Mouse (Mus musculus): ENCODE data around the gene Ccnf.

The Ccnf gene

DNA sequence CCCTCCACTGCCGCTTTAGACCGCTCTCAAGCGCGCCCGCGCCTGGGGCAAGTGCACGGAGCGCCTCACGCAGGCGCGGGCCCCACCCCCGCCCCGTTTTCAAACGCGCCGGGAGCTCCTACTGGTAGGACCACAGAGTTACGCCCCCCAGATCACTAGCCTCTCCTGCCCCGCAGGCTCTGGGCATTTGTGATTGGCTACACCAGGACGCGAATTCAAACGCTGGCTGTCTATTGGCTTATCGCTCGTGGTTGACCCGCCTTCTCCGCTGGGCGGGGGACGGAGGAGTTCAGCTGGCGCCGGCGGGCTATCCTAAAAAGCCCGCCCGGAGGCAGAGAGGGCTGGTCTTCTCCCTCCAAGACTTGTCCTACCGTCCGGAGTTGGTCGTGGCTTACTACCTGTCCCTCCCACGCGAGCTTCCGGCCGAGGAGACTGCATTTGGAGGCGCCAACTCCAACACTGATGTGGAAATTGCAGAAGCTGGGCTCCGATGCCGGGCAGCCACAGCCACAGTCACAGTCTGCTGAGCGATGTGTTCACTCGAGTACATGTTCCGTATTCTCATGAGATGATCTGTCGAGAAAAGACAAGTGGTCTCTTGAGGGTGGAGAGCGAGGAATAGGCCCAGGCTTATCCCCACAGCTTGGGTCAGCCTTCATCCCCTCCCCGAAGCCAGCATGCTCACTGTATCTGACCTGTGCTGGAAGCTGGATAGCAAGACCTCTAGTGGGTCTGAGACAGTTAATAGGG, at the start of gene Ccnf:
Gene Ccnf, minus strand, starts transcription at position 165 of the 750 bp plus-strand sequence.
- peak; percentile 98 for DNase-seq

DNA sequence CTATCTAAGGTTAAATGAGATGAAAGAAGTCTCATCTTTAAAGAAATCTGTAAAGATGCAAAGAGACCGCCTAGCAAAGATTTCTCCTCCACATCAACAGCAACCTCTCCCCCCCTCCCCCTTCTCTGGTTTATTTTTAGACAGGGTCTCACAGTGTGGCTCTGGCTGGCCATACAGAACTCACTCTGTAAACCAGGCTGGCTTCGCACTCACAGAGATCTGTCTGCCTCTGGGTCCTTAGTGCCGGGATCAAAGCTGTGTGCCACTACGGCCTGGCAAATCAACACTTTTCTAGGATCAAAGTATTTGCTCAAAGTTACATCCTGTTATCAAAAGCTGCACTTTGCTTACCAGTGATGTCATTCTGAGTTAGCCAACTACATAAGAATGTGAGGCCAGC, 49.4 kb upstream of the Ccnf start:
- DNase-seq: no peak

DNA sequence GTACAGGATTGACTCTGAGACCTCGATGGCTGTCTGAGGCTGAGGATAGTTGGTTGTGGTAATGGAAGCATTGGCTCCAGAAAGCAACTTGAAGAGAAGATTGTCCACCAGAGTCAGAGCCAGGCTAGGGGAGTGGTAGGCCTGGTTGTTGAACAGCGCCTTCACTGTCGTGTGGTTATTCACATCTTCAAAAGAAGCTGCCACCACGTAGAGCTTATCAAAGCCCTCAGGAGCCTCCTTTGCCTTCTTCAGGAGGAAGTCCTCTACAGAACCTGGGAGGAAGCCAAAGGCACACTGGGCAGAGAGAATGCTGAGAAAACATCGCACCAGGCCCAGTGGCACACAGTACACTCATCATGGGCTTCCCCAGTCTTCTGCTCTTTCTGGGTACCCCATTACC, 38.1 kb upstream of the Ccnf start:
- DNase-seq: no peak

DNA sequence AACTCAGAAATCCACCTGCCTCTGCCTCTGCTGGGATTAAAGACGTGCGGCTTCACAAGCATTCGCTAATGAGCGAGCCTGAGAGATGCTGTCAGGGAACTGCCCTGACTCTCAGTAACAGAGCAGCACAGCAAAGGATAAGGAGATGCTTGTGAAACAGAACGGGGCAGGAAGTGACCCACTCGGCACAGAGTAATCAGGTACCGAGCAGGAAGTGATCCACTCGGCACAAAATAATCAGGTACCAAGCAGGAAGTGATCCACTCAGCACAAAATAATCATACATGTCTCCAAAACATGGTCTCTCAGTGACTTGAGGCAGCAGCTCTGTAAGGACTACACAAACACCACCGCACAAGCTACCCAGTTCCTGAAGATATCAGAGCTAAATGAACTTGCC, 37.2 kb upstream of the Ccnf start:
- no peak for DNase-seq

DNA sequence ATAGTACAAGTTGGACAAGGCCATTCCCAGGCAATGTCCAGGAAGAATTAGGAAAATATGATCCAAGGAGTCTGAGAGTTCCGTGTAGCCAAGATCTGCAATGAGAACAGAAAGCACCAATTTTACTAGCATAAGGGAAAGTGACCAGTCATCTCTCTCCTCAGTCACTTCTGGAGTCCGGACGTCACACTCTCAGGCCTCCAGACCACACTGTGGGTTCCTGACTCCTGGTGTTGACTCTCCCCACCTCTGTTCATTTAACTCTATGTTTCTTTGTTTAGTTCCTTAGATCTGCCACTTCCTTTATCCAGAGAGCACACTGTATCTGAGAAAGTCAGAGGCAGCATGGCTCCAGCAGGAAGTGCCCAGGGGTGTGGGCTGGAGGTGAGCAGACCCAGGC, 34.4 kb upstream of the Ccnf start:
- no peak for DNase-seq

DNA sequence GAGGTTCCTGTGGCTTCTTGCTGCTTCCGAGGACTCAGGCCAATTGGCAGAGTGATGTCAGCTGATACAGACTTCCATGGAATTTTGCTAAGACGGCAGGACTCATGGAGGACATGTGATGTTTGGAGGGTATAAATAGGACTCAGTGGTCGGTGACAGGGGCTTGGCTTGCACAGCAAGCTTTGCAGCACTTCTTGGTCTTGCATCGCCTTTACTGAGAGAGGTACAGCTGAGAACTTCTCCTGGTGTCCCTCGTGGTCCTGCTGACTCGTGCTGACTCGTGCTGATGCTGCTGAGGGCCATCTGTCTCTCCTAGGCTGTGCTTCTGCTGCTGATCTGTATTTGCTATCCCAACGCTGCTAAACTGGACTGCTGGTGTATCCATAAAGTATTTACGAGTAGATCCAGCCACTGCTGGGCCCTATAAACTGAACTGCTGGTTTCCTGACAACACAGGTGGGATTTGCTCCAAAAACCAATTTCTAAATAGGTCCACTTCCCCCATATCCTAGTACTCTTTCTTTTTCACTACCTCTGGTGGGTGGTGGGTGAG, 32.1 kb upstream of the Ccnf start:
- DNase-seq: no peak

DNA sequence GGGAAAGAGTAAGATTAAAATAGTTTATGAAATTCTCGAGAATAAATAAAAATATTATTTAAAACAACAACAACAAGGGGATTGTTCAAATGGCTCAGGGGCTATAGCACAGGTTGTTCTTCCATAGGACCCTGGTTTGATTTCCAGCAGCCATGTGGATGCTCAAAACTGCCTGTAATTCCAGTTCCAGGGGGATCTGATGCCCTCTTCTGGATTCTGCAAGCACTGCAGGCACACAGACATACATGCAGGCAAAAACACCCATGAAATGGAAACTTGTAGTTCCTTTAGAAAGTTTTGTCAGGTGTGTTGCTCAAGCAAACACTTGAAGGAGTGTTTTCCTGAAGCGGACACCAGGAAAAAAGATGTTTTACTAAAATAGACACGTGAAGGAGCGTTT, 31.4 kb upstream of the Ccnf start:
- peak; percentile 16 for DNase-seq

DNA sequence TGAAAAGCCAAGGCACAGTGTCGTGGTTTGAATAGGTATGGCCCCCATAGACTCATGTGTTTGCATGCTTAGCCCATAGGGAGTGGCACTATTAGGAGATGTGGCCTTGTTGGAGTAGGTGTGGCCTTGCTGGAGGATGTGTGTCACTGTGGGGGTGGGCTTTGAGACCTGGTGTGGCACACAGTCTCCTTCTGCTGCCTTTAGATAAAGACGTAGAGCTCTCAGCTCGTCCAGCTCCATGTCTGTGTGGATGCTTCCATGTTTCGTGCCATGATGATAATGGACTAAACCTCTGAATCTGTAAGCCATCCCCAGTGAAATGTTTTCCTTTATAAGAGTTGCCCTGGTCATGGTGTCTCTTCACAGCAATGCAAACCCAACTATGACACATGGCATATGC, 28.6 kb upstream of the Ccnf start:
- no peak for DNase-seq

DNA sequence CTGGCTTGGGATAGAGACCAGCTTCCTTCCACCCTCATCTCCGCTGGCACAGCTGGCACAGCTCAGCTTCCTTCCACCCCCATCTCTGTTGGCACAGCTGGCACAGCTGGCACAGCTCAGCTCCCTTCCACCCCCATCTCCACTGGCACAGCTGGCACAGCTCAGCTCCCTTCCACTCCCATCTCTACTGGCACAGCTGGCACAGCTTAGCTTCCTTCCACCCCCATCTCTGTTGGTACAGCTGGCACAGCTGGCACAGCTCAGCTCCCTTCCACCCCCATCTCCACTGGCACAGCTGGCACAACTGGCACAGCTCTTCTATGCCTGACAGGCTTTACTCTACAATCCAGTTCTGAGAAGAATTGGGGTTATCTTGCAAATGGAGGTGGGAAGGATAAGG, 15.8 kb upstream of the Ccnf start:
- DNase-seq: no peak

DNA sequence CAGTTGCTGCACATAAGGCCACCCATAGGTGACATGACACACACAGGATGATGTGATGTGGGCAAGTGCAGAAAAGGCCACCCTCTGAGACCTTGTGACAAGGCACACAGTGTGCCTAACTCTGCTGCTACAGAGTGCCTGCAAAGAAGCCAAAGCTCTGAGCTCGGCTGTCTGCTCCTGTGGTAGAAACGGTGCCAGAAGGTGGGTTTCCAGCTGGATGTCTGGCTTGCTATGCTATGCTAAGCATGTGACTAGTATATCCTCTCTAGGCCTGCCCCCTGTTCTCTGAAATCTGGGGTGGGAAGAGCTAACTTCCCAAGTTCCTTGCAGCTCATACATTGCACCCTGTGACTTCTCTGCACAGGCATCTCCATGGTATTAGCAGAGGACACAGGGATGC, 13.5 kb upstream of the Ccnf start:
- DNase-seq: no peak

DNA sequence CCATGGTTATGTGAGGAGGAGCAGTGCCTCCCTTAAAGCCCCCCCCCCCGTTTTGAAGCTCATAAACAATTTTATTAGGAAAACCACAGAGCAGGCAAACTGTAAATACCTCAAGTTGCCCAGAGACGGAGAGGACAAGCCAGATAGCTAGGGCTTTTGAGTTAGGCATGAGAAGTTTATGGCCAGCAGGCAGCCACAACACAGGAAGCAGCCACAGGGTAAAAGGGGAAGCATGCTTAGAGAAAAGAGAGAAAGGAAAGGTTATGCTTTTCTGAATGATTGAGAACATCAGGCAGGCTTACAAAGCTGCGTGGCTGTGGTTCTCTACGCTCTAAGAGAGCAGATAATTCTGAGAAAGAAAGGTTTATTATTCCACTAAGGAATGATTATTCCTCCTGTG, 9.2 kb upstream of the Ccnf start:
- DNase-seq: no peak

DNA sequence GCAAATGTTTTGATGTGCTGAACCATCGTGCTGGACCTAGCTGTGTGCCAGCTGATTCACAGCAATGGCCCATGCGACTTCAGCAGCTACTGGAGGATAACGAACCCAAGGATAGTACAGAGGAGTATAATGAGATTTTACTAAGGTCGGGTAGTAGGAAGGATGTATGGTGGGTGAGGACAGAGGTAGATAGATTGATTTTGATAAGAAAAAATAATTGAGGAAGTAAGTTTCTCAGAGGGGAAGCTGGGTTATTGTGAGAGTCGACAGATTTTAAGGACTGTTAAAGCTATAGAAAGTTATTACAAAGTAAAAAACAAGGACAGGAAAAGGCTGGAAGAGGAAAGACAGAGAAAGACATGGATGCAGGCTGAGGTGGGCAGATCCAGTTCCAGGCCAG, 8.4 kb upstream of the Ccnf start:
- DNase-seq: no peak

DNA sequence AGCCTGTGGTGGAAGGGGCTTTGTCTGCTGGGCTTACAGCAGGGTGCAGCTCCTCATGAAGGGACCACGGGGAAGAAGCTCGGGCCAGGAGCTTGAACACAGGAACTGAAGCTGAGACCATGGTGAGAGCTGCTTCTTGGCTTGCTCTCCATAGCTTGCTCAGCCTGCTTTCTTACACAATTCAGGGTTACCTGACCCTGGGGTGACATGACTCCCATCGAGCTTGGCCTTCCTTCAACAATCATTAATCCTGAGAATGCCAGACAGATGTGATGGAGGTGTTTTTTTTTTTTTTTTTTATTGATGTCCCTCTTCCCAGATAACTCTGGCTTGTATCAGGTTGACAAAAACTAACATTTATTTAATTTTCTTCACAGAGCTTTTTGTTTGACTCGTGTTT, 7.7 kb upstream of the Ccnf start:
- DNase-seq: no peak

DNA sequence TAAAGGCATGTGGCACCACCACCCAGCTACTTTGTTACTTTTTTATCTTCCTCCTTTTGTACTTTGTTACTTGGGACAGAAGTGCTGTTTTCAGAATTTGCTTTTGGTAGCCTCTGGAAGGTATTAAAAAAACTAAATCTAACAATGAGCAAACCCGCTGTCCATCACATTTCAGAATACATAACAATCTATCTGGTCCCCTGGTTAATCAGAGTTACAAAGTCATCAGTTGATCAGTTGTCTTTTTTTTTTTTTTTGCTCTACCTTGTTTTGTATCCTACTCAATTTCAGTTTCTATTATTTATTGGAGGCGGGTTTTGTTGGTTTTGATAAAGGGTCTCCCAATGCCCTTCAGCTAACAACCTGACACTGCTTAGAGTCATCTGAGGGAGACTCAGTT, 1.0 kb upstream of the Ccnf start:
- no peak for DNase-seq

DNA sequence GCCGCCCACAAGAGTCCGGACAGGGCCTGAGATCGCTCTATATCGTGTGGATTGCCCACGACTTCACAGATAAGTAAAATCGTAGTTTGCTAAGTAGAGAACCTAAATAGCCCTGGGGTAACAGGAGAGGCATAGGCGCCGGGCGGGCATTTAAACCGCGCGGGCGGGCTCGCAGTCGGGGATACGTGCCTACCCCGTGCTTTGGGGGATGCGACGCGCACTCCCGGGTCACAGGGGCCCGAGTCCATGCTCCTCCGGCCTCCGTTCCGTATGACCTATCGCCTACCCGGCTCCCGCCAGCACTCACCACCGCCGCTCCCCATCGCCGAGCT, 330 bp downstream of the Ccnf start:
- no peak for DNase-seq

DNA sequence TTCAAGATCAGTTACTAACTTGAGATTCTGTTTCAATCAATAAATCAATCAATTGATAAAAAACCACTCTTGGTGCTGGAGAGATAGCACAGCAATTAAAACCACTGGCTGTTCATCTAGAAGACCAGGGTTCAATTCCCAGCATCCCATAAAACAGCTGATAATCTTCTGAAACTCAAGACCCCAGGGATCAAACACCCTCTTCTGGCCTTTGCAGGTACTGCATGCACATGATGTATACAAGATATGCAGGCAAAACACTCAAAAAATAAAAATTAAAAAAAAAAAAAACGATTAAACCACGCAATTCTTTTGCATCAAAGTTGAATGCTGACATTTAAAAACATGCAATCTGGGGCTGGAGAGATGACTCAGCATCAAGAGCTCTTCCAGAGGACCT, 2.6 kb downstream of the Ccnf start:
- peak; percentile 19 for DNase-seq

DNA sequence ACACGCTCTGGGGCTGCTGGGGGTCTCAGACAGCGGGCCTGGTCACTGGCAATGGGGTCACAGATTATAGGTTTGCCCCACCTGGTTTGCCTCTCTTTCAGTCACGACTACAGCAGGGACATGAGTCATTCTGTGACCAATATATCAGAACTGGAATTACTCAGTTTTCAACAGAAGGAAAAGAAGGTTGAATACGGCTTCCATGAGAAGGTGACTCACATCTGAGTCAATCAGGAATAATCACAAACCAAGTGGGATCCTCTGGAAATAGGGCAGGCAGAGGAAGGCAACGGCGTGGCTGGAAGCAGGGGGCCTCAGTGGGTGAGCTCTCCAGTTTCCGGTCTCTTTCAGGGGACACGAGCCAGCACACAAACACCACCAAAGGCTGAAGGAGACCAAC, 7.2 kb downstream of the Ccnf start:
- DNase-seq: no peak

DNA sequence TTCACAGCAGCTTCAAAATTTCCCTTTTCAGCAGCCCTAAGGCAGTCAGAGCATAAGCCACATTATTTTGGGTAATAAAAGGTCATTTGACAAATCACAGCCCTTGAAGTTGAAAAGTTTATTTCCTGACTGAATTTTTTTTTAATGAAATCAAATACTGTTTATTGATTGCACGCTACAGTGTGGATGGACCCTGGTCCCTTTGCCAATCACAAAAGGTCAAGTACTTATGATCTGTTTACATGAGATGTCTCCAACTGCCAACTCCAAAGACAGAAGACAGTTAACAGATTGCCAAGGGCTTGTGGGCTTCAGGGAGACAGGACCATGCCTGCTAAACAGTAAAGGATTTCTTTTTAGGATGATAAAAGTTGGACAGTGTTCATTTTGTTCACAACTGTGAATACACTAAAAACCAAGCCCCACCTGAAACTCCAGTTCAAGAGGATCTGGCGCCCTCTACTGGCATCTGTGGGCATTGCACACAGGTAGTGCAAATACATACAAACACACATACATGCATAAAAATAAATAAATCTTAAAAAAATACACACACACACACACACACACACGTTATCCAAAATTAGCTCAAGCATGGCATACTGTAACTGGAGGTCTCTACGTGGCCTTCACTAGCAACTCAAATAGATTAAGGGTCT, 7.8 kb downstream of the Ccnf start:
- DNase-seq: peak; percentile 41

DNA sequence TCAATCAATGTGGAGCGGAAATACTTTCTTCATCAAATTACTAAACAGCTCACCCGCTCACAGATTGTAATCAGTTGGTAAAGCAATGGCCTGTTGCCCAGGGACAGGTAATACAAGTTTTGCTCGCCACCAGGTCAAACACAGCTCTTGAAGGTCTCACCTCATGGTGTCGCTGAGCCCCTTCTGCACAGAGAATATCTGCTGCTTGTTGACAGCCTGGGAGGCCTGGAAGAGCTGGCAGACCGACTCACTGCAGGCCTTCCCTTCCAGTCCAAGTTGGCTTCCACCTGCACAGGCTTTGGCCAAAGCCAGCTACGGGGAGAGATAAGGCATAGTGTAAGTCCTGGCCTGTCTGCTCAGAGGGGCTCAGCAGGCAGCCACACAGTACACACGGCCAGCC, 14.4 kb downstream of the Ccnf start:
- no peak for DNase-seq

DNA sequence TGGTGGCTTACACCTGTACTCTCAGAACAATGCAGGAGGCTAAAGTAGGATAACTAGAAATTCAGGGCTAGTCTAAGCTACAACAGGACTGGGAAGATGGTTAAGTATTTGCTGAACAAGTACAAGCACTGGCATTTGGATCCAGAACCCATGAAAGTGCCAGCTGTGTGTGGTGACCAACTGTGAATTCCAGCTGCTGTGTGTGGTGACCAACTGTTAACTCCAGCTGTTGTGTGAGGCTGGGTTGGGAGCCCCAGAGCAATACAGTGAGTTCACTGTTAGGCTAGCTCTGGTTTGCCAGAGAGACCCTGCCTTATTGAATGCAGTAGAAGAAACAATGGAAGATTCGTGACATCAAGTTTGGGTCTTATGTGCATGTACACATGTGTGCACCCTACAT, 14.8 kb downstream of the Ccnf start:
- no peak for DNase-seq

DNA sequence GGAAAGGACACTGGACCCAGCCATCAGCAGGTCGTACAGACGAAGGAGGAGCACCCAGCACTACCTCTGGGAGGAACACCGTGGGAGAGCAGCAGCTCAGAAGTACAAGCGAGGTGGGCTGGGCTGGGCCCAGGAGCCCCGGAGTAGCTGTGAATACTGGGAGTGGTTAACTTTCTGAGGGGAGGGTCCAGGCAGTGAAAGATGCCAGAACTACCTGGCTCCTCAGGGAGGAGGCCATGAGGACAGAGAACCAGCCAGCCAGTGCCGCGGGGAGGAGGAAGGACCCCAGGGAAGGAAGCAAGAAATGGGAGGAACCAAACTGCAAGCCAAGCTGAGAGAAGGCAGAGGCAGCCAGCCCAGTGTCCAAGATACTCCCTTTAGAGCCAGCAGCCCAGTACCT, 23.3 kb downstream of the Ccnf start:
- DNase-seq: no peak

DNA sequence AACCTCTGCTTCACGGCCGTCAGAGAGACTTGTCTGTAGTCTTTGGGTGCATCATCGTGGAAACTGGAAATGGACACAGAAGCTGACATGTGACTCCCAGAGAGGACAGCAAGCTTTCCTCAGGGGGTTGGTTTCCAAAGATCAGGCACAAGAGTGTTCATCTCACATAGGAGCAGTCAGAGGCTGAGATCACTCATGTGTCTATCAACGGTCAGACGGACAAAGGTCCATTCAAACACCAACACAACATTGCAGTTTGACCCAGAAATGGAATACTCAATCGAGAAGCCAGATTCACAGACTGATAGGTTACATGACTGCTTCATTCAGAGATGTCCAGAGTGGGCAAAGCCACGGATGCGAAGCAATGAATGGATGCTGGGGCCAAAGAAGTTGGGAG, 24.6 kb downstream of the Ccnf start:
- DNase-seq: no peak

DNA sequence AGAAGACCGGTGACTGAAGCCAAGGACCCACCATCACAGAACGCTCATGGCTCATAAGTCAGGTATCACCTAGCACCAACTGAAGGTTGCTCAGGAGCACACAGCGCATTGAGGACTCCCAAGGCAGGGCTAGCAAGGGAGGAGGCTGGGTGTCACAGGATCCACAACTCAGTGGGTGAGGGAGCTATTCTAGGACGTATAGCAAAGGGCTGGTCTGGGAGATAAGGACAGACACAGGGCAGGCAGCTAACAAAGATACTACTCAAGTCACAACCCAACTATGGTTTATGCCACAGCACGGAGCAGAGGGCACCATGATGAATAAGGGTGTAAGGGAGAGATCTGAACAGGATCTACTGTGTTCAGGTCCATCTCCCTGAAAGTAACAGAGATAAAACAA, 25.4 kb downstream of the Ccnf start:
- DNase-seq: no peak

DNA sequence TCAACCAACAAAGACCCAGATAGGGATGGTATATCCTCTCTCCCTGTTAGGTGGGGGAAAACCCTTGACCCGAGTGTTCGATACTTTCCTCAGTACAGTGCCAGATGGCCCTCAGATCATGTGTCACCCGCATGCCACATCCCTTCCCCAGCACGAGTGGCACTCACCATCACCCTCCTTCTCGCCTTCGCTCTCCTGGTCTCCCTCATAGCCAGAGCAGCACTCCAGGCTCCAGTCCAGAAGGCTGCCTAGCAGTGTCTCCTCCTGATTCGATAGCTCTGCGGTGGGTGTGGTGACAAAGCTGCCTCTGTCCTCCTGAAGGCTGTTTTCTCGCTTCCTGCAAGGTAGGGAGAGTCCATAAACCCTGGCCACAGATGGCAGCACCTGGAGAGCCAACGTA, 26.5 kb downstream of the Ccnf start:
- no peak for DNase-seq

DNA sequence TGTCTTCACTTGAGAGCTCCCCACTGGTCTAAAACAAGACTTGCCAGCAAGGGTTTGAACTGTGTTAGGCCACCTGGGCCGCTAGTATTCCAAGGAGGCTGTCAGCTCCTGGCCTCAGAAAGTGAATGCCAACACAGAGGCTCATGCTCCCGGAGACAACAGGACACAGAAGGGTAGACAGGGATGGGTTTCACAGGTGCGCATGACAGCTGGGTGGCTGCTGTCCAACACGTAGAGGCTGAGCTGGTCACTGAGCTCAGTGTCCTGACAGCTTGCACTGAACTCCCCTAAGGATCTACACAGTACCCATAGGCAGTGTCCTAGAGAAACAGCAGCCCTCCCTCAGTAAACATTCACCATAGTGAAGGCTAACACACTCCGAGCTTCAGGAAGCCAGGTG, 27.8 kb downstream of the Ccnf start:
- DNase-seq: no peak
